Mouse (Mus musculus) CH12F3 (cell line): Measurements from ENCODE around the gene Ptcd3.
"Not testable (repeated sequence)": the region's sequence is repeated elsewhere in the genome, so short reads cannot be mapped to it uniquely, and the experiment has no call there.

Source experiments
- in situ Hi-C: fragments of 300-500 bp; cut with MboI; formaldehyde crosslinking; loops from 2 replicates; pipeline ENCODE4 v1.14.3; 2020; ENCODE audit warnings: low sequenced_read_pairs

Gene Ptcd3

DNA sequence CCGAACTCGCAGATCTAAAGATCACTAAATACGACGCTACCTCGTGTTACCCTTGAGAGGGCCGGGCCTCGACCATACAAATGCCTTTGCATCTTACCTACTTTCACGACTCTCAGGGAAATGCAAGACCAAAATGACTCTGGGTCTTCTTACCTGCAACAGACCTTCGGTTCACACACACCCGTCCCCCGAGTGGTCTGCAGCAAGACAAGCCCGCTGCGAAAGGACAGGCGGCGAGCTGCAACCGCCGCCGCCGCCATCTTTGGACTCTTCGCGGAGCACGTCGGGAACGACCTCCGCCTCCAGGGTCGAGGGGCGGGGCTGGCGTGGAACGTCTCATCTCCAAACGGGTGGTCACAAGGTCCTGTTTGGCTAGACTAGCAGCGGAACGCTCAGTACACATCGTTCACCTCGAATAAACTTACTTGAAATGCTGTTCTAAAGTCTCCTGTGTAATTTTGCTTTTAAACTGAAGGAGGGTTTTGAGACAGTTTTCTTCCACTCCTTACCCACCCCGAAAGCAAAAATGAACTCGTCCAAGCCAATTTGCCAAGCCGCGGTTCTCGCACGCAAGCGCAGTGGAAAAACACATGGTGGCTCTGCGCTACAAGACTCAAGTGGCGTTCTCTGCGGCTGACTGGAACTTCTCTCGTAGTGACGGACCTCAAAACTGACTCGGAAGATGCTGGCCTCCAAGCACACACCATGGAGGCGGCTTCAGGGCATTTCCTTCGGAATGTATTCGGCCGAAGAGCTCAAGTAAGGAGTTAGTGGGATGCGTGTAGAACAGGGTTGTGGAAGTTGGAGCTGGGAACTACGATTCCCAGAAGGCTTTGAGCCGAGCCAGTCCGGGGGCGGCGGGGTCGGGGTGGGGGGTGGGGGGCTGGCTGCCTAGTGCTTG lies at the start of gene Ptcd3, which contains the start of gene Polr1a:
Gene Ptcd3, minus strand, starts transcription at position 270 of the 901 bp plus-strand sequence.
Gene Polr1a, plus strand, starts transcription at position 573 of the 901 bp plus-strand sequence.
- in situ Hi-C loops: no loop called here

DNA sequence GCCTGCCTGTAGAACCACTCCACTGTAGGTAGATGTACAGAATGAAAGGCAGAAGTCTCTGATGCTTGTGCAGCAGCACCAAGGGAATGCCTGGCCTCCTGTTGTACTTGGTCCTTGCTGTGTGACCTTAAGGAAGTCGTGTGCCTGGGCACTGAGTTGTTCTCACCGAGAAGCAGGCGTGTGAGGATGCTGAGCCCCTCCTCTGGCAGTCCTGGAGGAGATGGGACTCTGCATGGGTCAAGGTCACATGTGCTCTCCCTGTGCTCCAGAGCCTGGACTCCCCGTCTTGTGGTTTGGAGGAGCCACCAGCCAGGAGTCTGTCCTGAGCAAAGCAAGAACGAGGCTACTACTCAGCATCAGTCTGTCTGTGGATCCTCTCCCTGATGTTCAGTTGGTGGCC lies 42.6 kb upstream of the Ptcd3 start:
- in situ Hi-C loops: no loop called here

DNA sequence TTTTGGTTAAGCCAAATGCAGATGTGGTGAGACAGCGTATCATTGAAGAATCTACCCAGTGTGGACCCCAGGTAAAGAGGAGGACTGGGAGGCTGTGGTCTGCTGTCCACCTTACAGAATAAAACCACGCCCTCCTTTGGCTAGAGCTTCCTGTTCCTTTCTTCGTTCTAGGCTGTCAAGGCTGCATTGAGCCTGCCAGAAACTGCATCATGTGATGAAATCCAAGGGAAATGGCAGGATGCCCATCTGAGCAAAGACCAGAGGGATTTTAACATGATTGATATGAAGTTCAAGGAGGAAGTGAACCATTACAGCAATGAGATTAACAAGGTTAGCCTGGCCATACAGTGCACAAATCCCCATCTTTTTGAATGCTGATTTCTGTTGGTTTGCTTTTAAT lies 42.0 kb upstream of the Ptcd3 start:
- in situ Hi-C loops: no loop called here

- in situ Hi-C loops: no loop called here
These were observed 41.2 kb upstream of the Ptcd3 start for GRCm38 (mm10) chr6:71949721-71950120.

- in situ Hi-C loops: no loop called here
These were observed 37.6 kb upstream of the Ptcd3 start for GRCm38 (mm10) chr6:71946121-71946520.

DNA sequence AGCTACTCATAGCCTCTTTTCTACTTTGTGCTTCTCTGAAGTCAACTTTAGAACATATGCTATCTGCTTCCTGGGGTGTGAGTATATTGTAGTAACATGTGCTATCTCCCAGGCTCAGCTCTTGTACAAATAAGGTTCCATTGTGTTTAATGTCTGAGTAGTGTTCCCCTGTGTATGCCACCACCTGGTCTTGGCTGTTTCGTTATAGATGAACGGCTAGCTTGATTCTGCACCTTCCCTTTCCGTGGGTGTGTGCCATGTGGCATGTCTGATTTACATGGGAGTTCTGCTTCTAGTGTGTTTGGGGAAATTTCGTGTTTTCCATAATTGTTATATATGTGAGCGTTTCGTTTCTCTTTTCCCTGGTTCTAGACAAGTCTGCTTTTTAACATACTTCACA lies 36.6 kb upstream of the Ptcd3 start:
- in situ Hi-C loops: no loop called here

- in situ Hi-C loops: no loop called here
These were observed 32.4 kb upstream of the Ptcd3 start for GRCm38 (mm10) chr6:71940912-71941311.

GRCm38 (mm10) chr6:71935737-71936136 lies 27.2 kb upstream of the Ptcd3 start:
- in situ Hi-C loops: loop anchor here (10.0 kb wide), 1 partner anchor 229 kb away; no protein-coding TSS in a partner anchor

DNA sequence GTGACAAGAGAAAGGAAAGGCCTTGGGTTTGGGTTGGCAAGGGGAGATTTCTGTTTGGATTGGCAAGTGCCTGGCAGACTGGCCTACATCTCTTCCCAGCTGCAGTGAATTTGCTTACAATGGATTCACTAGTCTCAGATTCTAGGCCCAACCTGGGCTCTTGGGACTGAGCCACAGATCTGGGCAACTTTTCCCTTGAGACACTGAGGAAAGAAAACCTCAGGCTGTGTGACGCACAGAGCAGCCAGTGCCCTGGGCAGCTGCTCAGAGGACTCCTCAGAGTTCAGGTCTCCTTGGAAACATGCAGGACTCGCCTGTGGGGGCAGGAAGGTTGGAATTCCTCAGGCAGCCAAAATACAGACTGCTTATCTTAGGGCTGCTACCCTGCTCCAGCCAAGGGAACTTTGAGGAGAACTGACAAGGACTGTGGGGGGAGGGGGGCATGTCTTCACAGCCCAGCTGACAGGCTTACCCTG lies 25.6 kb upstream of the Ptcd3 start:
- in situ Hi-C loops: loop anchor here (10.0 kb wide), 1 partner anchor 231 kb away; no protein-coding TSS in a partner anchor

- in situ Hi-C loops: loop anchor here (10.0 kb wide), 1 partner anchor 232 kb away; no protein-coding TSS in a partner anchor
These were observed 23.8 kb upstream of the Ptcd3 start for GRCm38 (mm10) chr6:71932347-71932746.

DNA sequence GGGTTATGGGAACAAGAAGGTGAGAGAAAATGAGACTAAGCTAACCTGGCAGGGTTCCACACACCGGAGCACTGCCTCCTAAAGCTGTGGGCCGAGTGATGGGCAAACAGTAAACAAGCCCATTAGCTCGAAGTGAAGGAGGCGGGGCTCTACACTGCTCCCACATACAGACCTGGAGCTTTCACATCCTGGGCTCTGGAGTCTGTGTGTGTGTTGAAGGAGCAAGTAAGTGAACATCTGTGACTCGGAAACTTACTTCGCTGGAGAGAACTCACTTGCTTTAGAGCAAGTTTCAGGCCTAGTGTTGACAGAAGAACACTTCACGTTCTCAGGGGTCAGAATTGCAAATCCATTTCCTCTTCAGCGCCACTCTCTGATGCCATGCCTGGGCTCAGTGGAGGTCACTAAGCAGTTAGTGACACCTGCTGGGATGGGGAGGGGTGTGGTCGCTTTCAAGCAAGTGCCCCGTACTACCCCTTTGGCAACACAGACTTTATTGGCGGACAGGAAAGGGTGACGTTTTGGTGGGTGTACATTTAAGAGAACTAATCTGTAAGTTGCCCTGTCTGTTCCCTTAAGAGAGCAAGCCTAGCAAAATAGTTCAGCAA lies 22.4 kb upstream of the Ptcd3 start:
- in situ Hi-C loops: loop anchor here (10.0 kb wide), 1 partner anchor 234 kb away; no protein-coding TSS in a partner anchor

DNA sequence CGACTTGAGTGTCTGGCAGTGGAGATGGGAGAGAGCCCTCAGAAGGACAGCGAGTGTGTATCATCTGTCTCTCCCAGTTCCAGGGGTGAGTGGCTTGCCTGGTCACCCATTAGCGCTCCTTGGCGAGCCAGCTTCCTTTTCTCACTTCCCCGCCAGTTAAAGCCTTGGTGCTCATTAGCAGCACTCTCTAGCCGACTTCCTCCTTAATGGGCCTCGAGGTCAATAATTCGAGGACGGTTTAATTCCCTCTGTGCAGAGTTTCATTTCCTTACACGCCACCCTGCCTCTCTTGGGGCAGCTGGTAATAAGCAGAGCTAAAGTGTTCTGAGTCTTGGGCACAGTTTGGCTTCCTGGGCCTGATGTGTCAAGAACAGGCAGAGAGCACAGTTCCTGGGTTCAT lies 21.5 kb upstream of the Ptcd3 start:
- in situ Hi-C loops: loop anchor here (10.0 kb wide), 1 partner anchor 235 kb away; no protein-coding TSS in a partner anchor

GRCm38 (mm10) chr6:71927911-71928310 lies 19.4 kb upstream of the Ptcd3 start:
- in situ Hi-C loops: no loop called here

GRCm38 (mm10) chr6:71925233-71925632 lies 16.7 kb upstream of the Ptcd3 start:
- in situ Hi-C loops: not testable (repeated sequence)

- in situ Hi-C loops: no loop called here
These were observed 12.2 kb upstream of the Ptcd3 start for GRCm38 (mm10) chr6:71920752-71921151.

- in situ Hi-C loops: no loop called here
These were observed 3.3 kb upstream of the Ptcd3 start for GRCm38 (mm10) chr6:71911686-71912450.

DNA sequence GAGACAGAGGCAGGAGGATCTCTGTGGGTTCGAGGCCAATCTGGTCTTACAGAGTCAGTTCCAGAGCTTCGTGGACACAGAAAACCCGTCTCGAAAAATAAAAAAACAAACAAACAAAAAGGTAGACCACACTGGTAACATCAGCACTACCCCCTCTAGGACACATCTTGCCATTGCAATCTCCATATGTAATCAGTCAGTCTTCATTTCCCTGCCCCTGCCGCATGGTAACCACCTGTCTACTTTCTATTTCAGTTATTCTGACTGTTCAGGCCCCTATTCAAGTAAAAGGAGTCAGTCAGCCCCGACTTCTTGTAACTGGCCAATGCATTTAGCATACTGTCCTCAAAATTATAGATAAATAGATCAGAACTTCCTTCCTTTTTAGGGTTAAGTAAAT lies 1.3 kb upstream of the Ptcd3 start:
- in situ Hi-C loops: no loop called here

DNA sequence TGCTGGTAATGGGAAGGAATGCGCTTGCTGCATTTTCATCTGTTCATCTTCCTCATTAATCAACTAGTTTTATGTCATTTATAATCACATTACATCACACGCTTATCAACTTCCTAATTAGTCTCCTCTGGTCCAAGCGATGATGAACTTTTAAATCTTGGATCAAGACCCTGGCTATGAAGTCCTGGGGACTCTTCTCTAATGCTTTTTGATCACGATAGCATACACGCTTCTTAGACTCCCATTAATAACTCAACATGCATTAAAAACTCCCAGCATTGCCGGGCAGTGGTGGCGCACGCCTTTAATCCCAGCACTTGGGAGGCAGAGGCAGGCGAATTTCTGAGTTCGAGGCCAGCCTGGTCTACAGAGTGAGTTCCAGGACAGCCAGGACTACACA lies 834 bp upstream of the Ptcd3 start:
- in situ Hi-C loops: no loop called here

DNA sequence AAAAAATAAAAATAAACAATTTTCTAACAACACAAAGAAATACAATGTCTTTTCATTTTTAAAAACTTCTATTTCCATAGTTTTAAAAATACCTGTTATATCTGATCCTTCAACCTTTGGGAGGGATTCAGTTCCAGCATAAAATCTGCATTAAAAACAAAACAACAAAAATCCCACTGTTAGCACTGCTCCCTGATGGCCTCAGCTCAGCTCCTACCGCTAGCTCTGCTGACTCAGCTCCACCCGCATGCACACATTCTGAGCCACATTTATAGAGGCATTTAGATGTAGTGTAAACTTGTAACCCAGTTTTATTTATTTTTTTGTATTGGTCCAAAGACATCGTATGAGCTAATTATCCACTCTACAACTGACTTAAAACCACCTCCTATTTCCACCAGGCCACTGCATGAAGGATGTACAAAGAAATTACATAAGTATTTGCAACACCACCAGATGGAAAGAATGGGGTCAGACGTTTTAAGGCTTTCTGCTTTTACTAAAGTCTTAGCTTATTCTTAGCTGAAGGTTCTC lies 781 bp downstream of the Ptcd3 start:
- in situ Hi-C loops: no loop called here

GRCm38 (mm10) chr6:71893263-71893662 lies 15.3 kb downstream of the Ptcd3 start:
- in situ Hi-C loops: no loop called here
